Mouse (Mus musculus) liver, embryonic 15.5 days (tissue): Measurements from ENCODE around the gene Cenpu. TPM values are rescaled to one million over a fixed set of nuclear protein-coding genes. Genes with fewer than 3 reads are reported as not detected.

Experiments used
- ATAC-seq: fragments of 200-750 bp; cut with Nextera tagmentation; 2 replicates; pipeline ENCODE4 v1.8.0; 2017; ENCODE audit warnings: moderate number of reproducible peaks, mild to moderate bottlenecking, moderate library complexity; ENCODE audit not compliant: insufficient read depth
- H3K27ac ChIP-seq: fragments of 300-500 bp; sonication (generic); replicated peaks from 2 replicates; pipeline ENCODE4 v1.5.1; 2015; ENCODE audit warnings: mild to moderate bottlenecking, inconsistent platforms
- H3K27me3 ChIP-seq: fragments of 300-500 bp; sonication (generic); 2 replicates; pipeline ENCODE4 v1.6.1; 2015; ENCODE audit warnings: mild to moderate bottlenecking, inconsistent platforms
- H3K36me3 ChIP-seq: fragments of 300-500 bp; sonication (generic); replicated peaks from 2 replicates; pipeline ENCODE4 v1.6.1; 2015; ENCODE audit warnings: moderate library complexity, mild to moderate bottlenecking, inconsistent platforms
- H3K4me1 ChIP-seq: fragments of 300-500 bp; sonication (generic); replicated peaks from 2 replicates; pipeline ENCODE4 v1.6.1; 2015; ENCODE audit warnings: inconsistent platforms
- H3K4me2 ChIP-seq: fragments of 300-500 bp; sonication (generic); 2 replicates; pipeline ENCODE4 v1.6.1; 2015; ENCODE audit warnings: moderate library complexity, mild to moderate bottlenecking, inconsistent platforms
- H3K4me3 ChIP-seq: fragments of 300-500 bp; sonication (generic); replicated peaks from 2 replicates; pipeline ENCODE4 v1.5.1; 2015; ENCODE audit warnings: mild to moderate bottlenecking, inconsistent platforms
- H3K9ac ChIP-seq: fragments of 300-500 bp; sonication (generic); 2 replicates; pipeline ENCODE4 v1.6.1; 2015; ENCODE audit warnings: moderate library complexity, mild to moderate bottlenecking, inconsistent platforms
- H3K9me3 ChIP-seq: fragments of 300-500 bp; sonication (generic); replicated peaks from 2 replicates; pipeline ENCODE4 v1.6.1; 2016; ENCODE audit warnings: inconsistent platforms
- WGBS: fragments of 180-500 bp; shearing (Covaris S2); methylation state at CpG from one replicate; pipeline ENCODE4 v1.1.7; 2015; ENCODE audit warnings: mixed read lengths; ENCODE audit not compliant: insufficient replicate concordance; 5-methylcytosine and 5-hydroxymethylcytosine counted together
- polyA plus RNA-seq: library from polyadenylated mRNA; unstranded; fragments of >200 nt; fragmentation: Nextera tagmentation; extraction: Ambion mirVana; gene quantifications from 2 replicates; pipeline ENCODE4 v1.2.1, GENCODE M21; 2015

Cenpu gene
- polyA plus RNA-seq, 1 experiment from 2014 or later: 14.7 TPM

GRCm38 (mm10) chr8:46598753-46599152, 46.9 kb downstream of the Cenpu start:
- Histone ChIP-seq H3K27ac (no peak overlapping the region; the same call in 1 of the 2 replicates), H3K9ac (no peak overlapping the region), H3K4me3 (no peak overlapping the region), H3K27me3 (no peaks in the 10 kb centered on the region), H3K4me1 (peaks cover 36% of the 10 kb centered on the region), H3K36me3 (peaks cover 37% of the 10 kb centered on the region), H3K4me2 (no peak overlapping the region), H3K9me3 (no peaks in the 10 kb centered on the region)
- WGBS: 59% methylated on average over 5 of the region's 5 CpGs
- no peak for ATAC-seq

DNA sequence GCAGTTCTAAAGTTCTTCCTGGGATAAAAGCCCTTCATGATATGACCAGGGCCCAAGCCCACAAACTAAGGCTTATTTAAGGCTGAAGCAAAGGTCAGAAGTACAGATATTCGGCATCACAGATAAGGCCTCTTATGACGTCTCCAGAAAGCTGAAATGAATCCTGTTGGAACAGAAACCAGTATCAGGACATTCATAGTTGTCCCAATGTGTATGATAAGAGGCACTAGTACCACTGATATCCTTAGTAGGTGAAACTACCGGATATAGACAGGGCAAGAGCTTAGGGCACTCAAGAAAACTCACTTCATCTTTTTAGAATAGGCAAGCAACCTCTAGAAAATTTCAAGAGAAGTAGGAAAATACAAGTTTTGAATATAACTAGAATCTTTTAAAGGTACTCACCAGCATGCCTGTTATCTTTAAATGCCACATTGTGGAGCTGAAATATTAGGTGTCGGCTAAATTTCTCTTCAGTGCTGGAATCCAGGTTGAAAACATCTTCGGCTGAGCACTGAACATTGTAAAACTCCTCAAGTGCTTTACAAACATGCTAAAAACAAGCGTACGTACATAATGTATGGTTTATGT, 47.6 kb downstream of the Cenpu start:
- WGBS: 37% methylated on average over 7 of the region's 7 CpGs
- no peak overlapping the region; the same call in 1 of the 2 replicates for H3K27ac ChIP-seq
- no peak overlapping the region for H3K9ac ChIP-seq
- peaks cover 35% of the 10 kb centered on the region for H3K36me3 ChIP-seq
- H3K9me3 ChIP-seq: no peaks in the 10 kb centered on the region
- H3K4me1 ChIP-seq: peaks cover 33% of the 10 kb centered on the region
- H3K4me3 ChIP-seq: no peak overlapping the region
- ATAC-seq: peak; percentile 51; the same call in 1 of the 2 replicates
- no peaks in the 10 kb centered on the region for H3K27me3 ChIP-seq
- no peak overlapping the region for H3K4me2 ChIP-seq

- H3K4me1 ChIP-seq: peaks cover 33% of the 10 kb centered on the region
- no peaks in the 10 kb centered on the region for H3K9me3 ChIP-seq
- peaks cover 40% of the 10 kb centered on the region for H3K36me3 ChIP-seq
- no peak overlapping the region for H3K27ac ChIP-seq
- no peak overlapping the region for H3K4me3 ChIP-seq
- no peaks in the 10 kb centered on the region for H3K27me3 ChIP-seq
- no peak overlapping the region for H3K4me2 ChIP-seq
- H3K9ac ChIP-seq: no peak overlapping the region
- no peak for ATAC-seq
- 57% methylated on average over 10 of the region's 10 CpGs for WGBS
Observed at GRCm38 (mm10) chr8:46600959-46601707, 49.3 kb downstream of the Cenpu start.

DNA sequence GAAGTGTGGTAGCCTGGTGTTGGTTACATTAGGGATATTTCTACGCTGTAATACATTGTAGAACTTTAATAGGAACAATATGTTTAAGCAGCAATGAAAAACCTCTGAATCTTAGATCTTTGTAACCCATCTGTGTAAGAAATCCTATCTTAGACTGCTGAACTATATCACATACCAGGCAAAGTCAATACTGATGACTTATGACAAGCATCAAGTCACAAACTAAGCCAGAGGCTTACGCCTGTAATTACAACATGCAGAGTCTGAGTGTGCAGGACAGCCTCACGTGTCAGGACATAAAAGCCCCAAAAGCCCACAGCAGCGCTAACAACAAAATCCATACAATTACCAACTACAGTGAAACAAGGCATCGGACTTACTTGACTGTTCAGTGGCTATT, 51.8 kb downstream of the Cenpu start:
- Histone ChIP-seq H3K4me2 (no peak overlapping the region), H3K9ac (no peak overlapping the region), H3K4me3 (no peak overlapping the region), H3K27ac (no peak overlapping the region), H3K27me3 (no peaks in the 10 kb centered on the region), H3K9me3 (no peaks in the 10 kb centered on the region), H3K36me3 (peaks cover 37% of the 10 kb centered on the region), H3K4me1 (peaks cover 12% of the 10 kb centered on the region)
- 80% methylated on average over 5 of the region's 5 CpGs for WGBS
- ATAC-seq: no peak

DNA sequence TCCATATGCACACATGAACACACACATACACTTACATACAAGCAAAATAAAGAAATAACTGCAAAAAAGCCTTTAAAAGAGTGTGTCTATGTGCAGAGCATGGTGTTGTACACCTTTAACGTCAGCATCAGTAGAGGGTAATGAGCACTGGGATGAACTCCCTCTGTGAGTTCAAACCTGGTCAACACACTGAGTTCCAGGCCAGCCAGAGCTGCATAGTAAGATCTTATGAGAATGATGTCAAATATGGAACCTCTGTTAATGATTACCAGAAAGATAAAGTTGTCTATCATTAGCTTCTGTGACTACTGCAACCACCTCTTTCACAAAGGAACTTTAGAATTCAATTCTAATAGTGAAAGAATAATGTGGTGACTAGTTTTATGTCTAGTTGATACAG, 55.1 kb downstream of the Cenpu start:
- Histone ChIP-seq H3K27ac (no peak overlapping the region), H3K27me3 (no peaks in the 10 kb centered on the region), H3K4me2 (no peak overlapping the region), H3K4me1 (no peaks in the 10 kb centered on the region), H3K9me3 (no peaks in the 10 kb centered on the region), H3K4me3 (no peak overlapping the region), H3K9ac (no peak overlapping the region), H3K36me3 (peaks cover 57% of the 10 kb centered on the region)
- WGBS: 74% methylated on average over 1 of the region's 1 CpGs
- ATAC-seq: no peak

GRCm38 (mm10) chr8:46611557-46611956, 59.7 kb downstream of the Cenpu start:
- ATAC-seq: no peak
- Histone ChIP-seq H3K27me3 (no peaks in the 10 kb centered on the region), H3K36me3 (peaks cover 38% of the 10 kb centered on the region), H3K27ac (no peak overlapping the region), H3K9me3 (no peaks in the 10 kb centered on the region), H3K4me1 (peaks cover 30% of the 10 kb centered on the region), H3K4me2 (no peak overlapping the region), H3K4me3 (no peak overlapping the region), H3K9ac (no peak overlapping the region)
- 72% methylated on average over 8 of the region's 8 CpGs for WGBS

DNA sequence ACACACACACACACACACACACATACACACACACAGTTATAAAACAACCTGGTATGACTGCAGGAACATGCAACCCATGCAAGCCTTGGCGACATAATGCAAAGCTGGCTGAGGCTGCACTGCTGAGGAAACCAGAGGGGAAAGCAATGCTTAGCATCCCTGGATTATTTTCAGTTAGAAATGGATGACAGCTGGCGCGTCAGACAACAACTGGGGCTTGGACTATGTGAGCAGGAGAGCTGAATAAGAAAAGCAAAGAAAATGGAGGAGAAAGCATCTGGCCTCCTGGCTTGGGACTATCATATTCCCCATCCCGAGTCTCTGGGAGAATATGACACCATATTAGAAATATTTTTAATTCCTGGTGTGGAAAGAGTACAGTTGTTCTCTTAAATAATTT, 61.1 kb downstream of the Cenpu start:
- no peak for ATAC-seq
- no peaks in the 10 kb centered on the region for H3K9me3 ChIP-seq

GRCm38 (mm10) chr8:46613377-46613776, 61.5 kb downstream of the Cenpu start:
- Histone ChIP-seq H3K27me3 (no peaks in the 10 kb centered on the region), H3K27ac (no peak overlapping the region), H3K4me1 (peaks cover 42% of the 10 kb centered on the region), H3K9ac (no peak overlapping the region), H3K36me3 (peaks cover 25% of the 10 kb centered on the region), H3K4me3 (no peak overlapping the region), H3K9me3 (no peaks in the 10 kb centered on the region), H3K4me2 (no peak overlapping the region)
- 77% methylated on average over 4 of the region's 4 CpGs for WGBS
- no peak for ATAC-seq

More for the DNA sequence above, 61.1 kb downstream of the Cenpu start:
- H3K27ac ChIP-seq: no peak overlapping the region
- peaks cover 38% of the 10 kb centered on the region for H3K4me1 ChIP-seq
- no peaks in the 10 kb centered on the region for H3K27me3 ChIP-seq
- WGBS: 80% methylated on average over 4 of the region's 4 CpGs
- H3K36me3 ChIP-seq: peaks cover 29% of the 10 kb centered on the region
- no peak overlapping the region for H3K4me2 ChIP-seq
- no peak overlapping the region for H3K9ac ChIP-seq
- no peak overlapping the region for H3K4me3 ChIP-seq

GRCm38 (mm10) chr8:46615936-46616335, 64.1 kb downstream of the Cenpu start:
- H3K4me2 ChIP-seq: peak overlapping the region; percentile 95
- 19% methylated on average over 8 of the region's 8 CpGs for WGBS
- 0 out of 2 replicates have a peak overlapping the region, but pooled peaks have one; percentile 67 for H3K9ac ChIP-seq
- H3K27ac ChIP-seq: peak overlapping the region; percentile 87
- no peaks in the 10 kb centered on the region for H3K9me3 ChIP-seq
- peaks cover 56% of the 10 kb centered on the region for H3K4me1 ChIP-seq
- no peaks in the 10 kb centered on the region for H3K27me3 ChIP-seq
- no peak for ATAC-seq
- H3K36me3 ChIP-seq: peaks cover 8% of the 10 kb centered on the region
- peak overlapping the region; percentile 77 for H3K4me3 ChIP-seq

GRCm38 (mm10) chr8:46616879-46617689, 65.3 kb downstream of the Cenpu start, which contains the start of the genes Primpol and Casp3:
TSS of gene Primpol (minus strand) at chr8:46617212.
TSS of gene Casp3 (plus strand) at chr8:46617291.
- peak within 1 kb of the TSS; percentile 87 for H3K27ac ChIP-seq
- H3K9ac ChIP-seq: peak within 1 kb of the TSS; percentile 77
- H3K4me3 ChIP-seq: peak within 1 kb of the TSS; percentile 77
- WGBS: under 1% methylated on average over 54 of the region's 54 CpGs
- no peaks in the 10 kb centered on the region for H3K9me3 ChIP-seq
- ATAC-seq: peak; percentile 92
- H3K4me1 ChIP-seq: peaks cover 56% of the 10 kb centered on the region
- H3K4me2 ChIP-seq: peak within 1 kb of the TSS; percentile 95
- no peaks in the 10 kb centered on the region for H3K36me3 ChIP-seq
- no peaks in the 10 kb centered on the region for H3K27me3 ChIP-seq
